9 mouse cellular contexts compared by ENCODE assay signal in the genomic region with DNA sequence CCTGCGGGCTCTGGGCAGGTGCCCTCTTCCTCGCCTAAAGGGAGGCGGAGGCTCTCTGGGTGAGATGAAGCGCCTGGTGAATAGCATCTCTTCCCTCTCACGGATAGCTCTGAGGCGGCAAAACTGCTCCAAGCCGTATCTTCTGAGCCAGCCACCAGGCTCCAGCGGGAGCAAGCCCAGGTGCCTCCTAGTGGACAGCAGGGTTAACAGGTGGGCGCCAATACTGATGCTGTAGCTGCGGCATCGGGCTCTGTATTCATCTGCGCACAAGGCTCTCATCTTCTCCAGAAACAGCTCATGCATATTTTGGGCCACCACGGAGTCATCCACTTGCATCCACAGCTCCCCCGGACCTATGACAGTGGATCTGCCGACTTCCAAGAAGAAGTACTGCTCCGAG. TPM values are rescaled to one million over a fixed set of nuclear protein-coding genes. Genes with fewer than 3 reads are reported as not detected.
DNase-seq lines count a peak whose midpoint lies in the region; ATAC-seq and TF ChIP-seq lines count a peak whose summit lies in the region.
"Had no signal": no experiment of that assay in that cellular context is flagged by ENCODE, and none has a peak within 500 bp of the region (broad histone marks: within the 10 kb centered on the region; RNA-seq: fewer than 3 reads in every experiment).

No protein-coding gene starts in this region.

- intact Hi-C loops in left cerebral cortex, postnatal 10 days (cut with DNase I), result no loop called here

- peak overlapping the region; percentile 42; the same call in 1 of the 2 replicates for H3K4me2 ChIP-seq in lung, postnatal 0 days (replicated peaks; ENCODE audit: low read depth, low read length)
- H3K4me2 ChIP-seq in heart, postnatal 0 days (ENCODE audit: low read depth, low read length), result peak overlapping the region; percentile 57
- peak overlapping the region; percentile 61 for H3K4me2 ChIP-seq in limb, embryonic 12.5 days

- H3K4me3 ChIP-seq in lung, postnatal 0 days (ENCODE audit: low read depth, low read length), result no peak overlapping the region
- peak overlapping the region; percentile 41 for H3K4me3 ChIP-seq in heart, postnatal 0 days (ENCODE audit: low read depth, low read length)
- peak overlapping the region; percentile 42 for H3K4me3 ChIP-seq in limb, embryonic 12.5 days (replicated peaks)

- TF ChIP-seq CTCF in lung, postnatal 0 days (IDR thresholded peaks at IDR 0.05), result peak; percentile 27; the same call in 1 of the 2 replicates
- TF ChIP-seq CTCF in heart, postnatal 0 days (IDR thresholded peaks at IDR 0.05; ENCODE audit: low read depth), result 0 out of 2 replicates have a peak, but pooled peaks have one; percentile 3

- no peak overlapping the region for H3K27ac ChIP-seq in lung, postnatal 0 days (ENCODE audit: low read length)
- H3K27ac ChIP-seq in heart, postnatal 0 days (ENCODE audit: low read depth), result no peak overlapping the region
- no peak overlapping the region for H3K27ac ChIP-seq in limb, embryonic 12.5 days

- ATAC-seq in lung, postnatal 0 days, result no peak
- no peak for ATAC-seq in heart, postnatal 0 days (ENCODE audit: insufficient read depth, low read depth)
- ATAC-seq in limb, embryonic 12.5 days (ENCODE audit: insufficient number of reproducible peaks, insufficient read depth, low FRiP score, low TSS enrichment, low read depth), result no peak

- H3K9me3 ChIP-seq in lung, postnatal 0 days (ENCODE audit: low read length), result no peaks in the 10 kb centered on the region
- H3K9me3 ChIP-seq in heart, postnatal 0 days (replicated peaks; ENCODE audit: control insufficient read depth, low read length), result no peaks in the 10 kb centered on the region
- H3K9me3 ChIP-seq in limb, embryonic 12.5 days, result no peaks in the 10 kb centered on the region

- no peaks in the 10 kb centered on the region for H3K36me3 ChIP-seq in lung, postnatal 0 days (ENCODE audit: insufficient read depth, low read length)
- H3K36me3 ChIP-seq in heart, postnatal 0 days (replicated peaks; ENCODE audit: control insufficient read depth, insufficient read depth, low read length), result no peaks in the 10 kb centered on the region
- H3K36me3 ChIP-seq in limb, embryonic 12.5 days, result no peaks in the 10 kb centered on the region

- TF ChIP-seq EP300 in lung, postnatal 0 days (IDR thresholded peaks at IDR 0.05), result no peak
- no peak for TF ChIP-seq EP300 in heart, postnatal 0 days (IDR thresholded peaks at IDR 0.05; ENCODE audit: low read depth)

- WGBS in lung, postnatal 0 days, result 13% methylated on average over 16 of the region's 16 CpGs
- 16% methylated on average over 16 of the region's 16 CpGs for WGBS in heart, postnatal 0 days
- 18% methylated on average over 15 of the region's 16 CpGs for WGBS in limb, embryonic 12.5 days

- DNase-seq in lung, postnatal 0 days (ENCODE audit: low spot score), result no peak
- DNase-seq in lung, postnatal 25 days (ENCODE audit: low spot score), result no peak
- no peak for DNase-seq in heart, postnatal 0 days (ENCODE audit: low spot score)
- DNase-seq in testis, postnatal 10 days (ENCODE audit: low spot score), result peak; percentile 31
- no peak for DNase-seq in left cerebral cortex, postnatal 10 days (ENCODE audit: extremely low spot score in 1 of 2, low spot score in 2 of 2)
- DNase-seq in adipocyte (ENCODE audit: low spot score), result no peak
- DNase-seq in spleen, postnatal 36 days (ENCODE audit: low spot score in 2 of 2), result no peak

- H3K9ac ChIP-seq in lung, postnatal 0 days (replicated peaks; ENCODE audit: low read depth), result no peak overlapping the region
- no peak overlapping the region for H3K9ac ChIP-seq in heart, postnatal 0 days (replicated peaks; ENCODE audit: low read depth, low read length)
- H3K9ac ChIP-seq in limb, embryonic 12.5 days (replicated peaks), result no peak overlapping the region

- H3K4me1 ChIP-seq in lung, postnatal 0 days (ENCODE audit: insufficient read depth, low read depth, low read length), result no peaks in the 10 kb centered on the region
- H3K4me1 ChIP-seq in heart, postnatal 0 days (ENCODE audit: control insufficient read depth, insufficient read depth), result no peaks in the 10 kb centered on the region; the same call in 1 of the 2 replicates
- H3K4me1 ChIP-seq in limb, embryonic 12.5 days (replicated peaks), result no peaks in the 10 kb centered on the region

- peaks cover 19% of the 10 kb centered on the region; the same call in 1 of the 2 replicates for H3K27me3 ChIP-seq in lung, postnatal 0 days (replicated peaks; ENCODE audit: insufficient read depth, low read length)
- peaks cover 73% of the 10 kb centered on the region for H3K27me3 ChIP-seq in heart, postnatal 0 days (ENCODE audit: control insufficient read depth, insufficient read depth, low read length)
- H3K27me3 ChIP-seq in limb, embryonic 12.5 days, result peaks cover 77% of the 10 kb centered on the region

RNA-seq across cellular contexts. Expression of gene Irs4, which starts 1.1 kb away (rescaled TPM):
- polyA plus RNA-seq in lung, postnatal 0 days (2015; fragmentation: Nextera tagmentation; extraction: Ambion mirVana), result not detected in 2 replicates
- not detected in 2 replicates for total RNA-seq in heart, postnatal 0 days (2014; rRNA removed; ENCODE audit: low replicate concordance)
- polyA plus RNA-seq in heart, postnatal 0 days (2015; fragmentation: Nextera tagmentation; extraction: Ambion mirVana), result 0.03 TPM in 1 of 2 replicates, not detected in the other
- polyA plus RNA-seq in limb, embryonic 12.5 days (2016; fragmentation: Nextera tagmentation; extraction: Ambion mirVana), result 0.09 and 0.16 TPM in 2 replicates
- 1 to 10 TPM; 1.1 to 1.3 TPM for total RNA-seq in left cerebral cortex, postnatal 10 days (2021)
- polyA plus RNA-seq: large intestine, adult 2 months had no signal
